Mouse (Mus musculus) embryonic fibroblast, embryonic 13.5 days (primary cell): ENCODE data around the gene Glg1.
"Not testable (repeated sequence)": the region's sequence is repeated elsewhere in the genome, so short reads cannot be mapped to it uniquely, and the experiment has no call there.

Source experiments
- CTCF ChIP-seq: IDR thresholded peaks from 2 replicates; pipeline ENCODE4 v1.5.1; 2011; ENCODE audit warnings: mild to moderate bottlenecking, control low read depth, low read length, moderate library complexity, borderline replicate concordance; ENCODE audit not compliant: insufficient read depth
- POLR2A ChIP-seq: IDR thresholded peaks from 2 replicates; pipeline ENCODE4 v1.6.1; 2011; ENCODE audit warnings: low read depth, mild to moderate bottlenecking, control low read depth, low read length, moderate library complexity

DNA sequence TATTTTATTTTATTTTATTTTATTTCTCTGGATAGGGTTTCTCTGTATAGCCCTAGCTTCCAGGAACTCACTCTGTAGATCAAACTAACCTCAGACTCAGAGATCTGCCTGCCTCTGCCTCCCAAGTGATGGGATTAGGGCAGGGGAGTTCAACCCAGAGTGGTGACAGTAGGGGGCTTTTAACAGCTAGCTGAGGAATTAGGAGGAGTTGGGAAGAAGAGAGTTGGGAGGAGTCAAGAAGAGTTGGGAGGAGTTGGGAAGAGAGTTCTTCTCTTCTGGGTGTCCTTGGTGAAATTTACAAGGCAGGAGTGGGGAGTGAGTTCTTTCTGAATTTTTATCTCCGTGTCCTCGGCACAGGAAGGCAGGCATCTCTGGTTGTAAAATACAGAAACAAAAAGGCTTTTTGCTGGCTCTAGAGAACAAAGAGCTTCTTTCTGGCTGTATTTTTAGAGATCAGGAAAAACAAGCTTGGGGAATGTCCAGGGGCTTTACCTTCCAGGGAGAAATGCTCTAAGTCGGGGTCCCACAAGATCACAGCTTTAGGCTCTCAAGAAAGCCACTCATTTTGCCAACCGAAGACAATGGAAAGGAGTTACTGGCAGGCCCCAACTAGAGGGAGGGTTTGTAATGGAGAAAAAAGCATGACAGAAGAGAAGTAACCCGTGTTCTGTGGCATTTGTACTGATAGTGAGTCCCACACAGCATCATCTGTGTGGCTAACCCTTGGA lies 44.2 kb upstream of the Glg1 start:
- not testable (repeated sequence) for TF ChIP-seq CTCF, POLR2A
